Mouse (Mus musculus) limb, embryonic 14.5 days (tissue): ENCODE data around the gene Ncaph2. TPM values are rescaled to one million over a fixed set of nuclear protein-coding genes. Genes with fewer than 3 reads are reported as not detected.

ENCODE experiments used
- ATAC-seq: fragments of 200-750 bp; cut with Nextera tagmentation; 2 replicates; pipeline ENCODE4 v1.8.0; 2017; ENCODE audit warnings: low read depth, moderate number of reproducible peaks, moderate TSS enrichment; ENCODE audit not compliant: low FRiP score
- DNase-seq: peaks from one replicate; pipeline ENCODE4 v3.0.0-alpha.2; 2015; ENCODE audit warnings: low spot score
- H3K27ac ChIP-seq: fragments of 300-500 bp; sonication (generic); replicated peaks from 2 replicates; pipeline ENCODE4 v1.5.1; 2014; ENCODE audit warnings: low read depth, mild to moderate bottlenecking, low read length, moderate library complexity, mixed read lengths
- H3K27me3 ChIP-seq: fragments of 300-500 bp; sonication (generic); 2 replicates; pipeline ENCODE4 v1.6.1; 2014; ENCODE audit warnings: low read length, mixed read lengths; ENCODE audit not compliant: control insufficient read depth, insufficient read depth
- H3K36me3 ChIP-seq: fragments of 300-500 bp; sonication (generic); 2 replicates; pipeline ENCODE4 v1.6.1; 2014; ENCODE audit warnings: mild to moderate bottlenecking, low read length, moderate library complexity, mixed read lengths; ENCODE audit not compliant: control insufficient read depth, insufficient read depth
- H3K4me1 ChIP-seq: fragments of 300-500 bp; sonication (generic); 2 replicates; pipeline ENCODE4 v1.6.1; 2014; ENCODE audit warnings: antibody characterized with exemption, low read length, mixed read lengths; ENCODE audit not compliant: control insufficient read depth, insufficient read depth
- H3K4me2 ChIP-seq: fragments of 300-500 bp; sonication (generic); replicated peaks from 2 replicates; pipeline ENCODE4 v1.6.1; 2014; ENCODE audit warnings: low read depth, mild to moderate bottlenecking, low read length, moderate library complexity; ENCODE audit not compliant: severe bottlenecking
- H3K4me3 ChIP-seq: fragments of 300-500 bp; sonication (generic); replicated peaks from 2 replicates; pipeline ENCODE4 v1.5.1; 2014; ENCODE audit warnings: low read length
- H3K9ac ChIP-seq: fragments of 300-500 bp; sonication (generic); 2 replicates; pipeline ENCODE4 v1.6.1; 2014; ENCODE audit warnings: mild to moderate bottlenecking, low read depth, low read length, moderate library complexity; ENCODE audit not compliant: severe bottlenecking
- H3K9me3 ChIP-seq: fragments of 300-500 bp; sonication (generic); 2 replicates; pipeline ENCODE4 v1.6.1; 2016; ENCODE audit warnings: low read length; ENCODE audit not compliant: control insufficient read depth
- POLR2A ChIP-seq: fragments of 200-500 bp; IDR thresholded peaks from 2 replicates; pipeline ENCODE4 v1.8.0; 2012; ENCODE audit warnings: inconsistent platforms, mild to moderate bottlenecking, moderate library complexity, borderline replicate concordance; ENCODE audit not compliant: insufficient read depth, insufficient read length; ENCODE audit errors: extremely low read depth
- WGBS: fragments of 180-500 bp; shearing (Covaris S2); extraction: QIAGEN DNeasy Blood & Tissue Kit; methylation state at CpG from one replicate; pipeline ENCODE4 v1.1.7; 2014; 5-methylcytosine and 5-hydroxymethylcytosine counted together
- polyA plus RNA-seq, 2 experiments: library from polyadenylated mRNA; depleted of rRNA in 1 of 2; stranded (reverse) in 1 of 2; unstranded in 1 of 2; fragments of >200 nt; fragmentation: Nextera tagmentation in 1 of 2; extraction: Ambion mirVana in 1 of 2; gene quantifications; 2 replicates each; pipeline versions ENCODE4 v1.2.1 to v1.2.3; 2012 to 2014

Gene Ncaph2
- polyA plus RNA-seq, 2 experiments, result 145 to 153 TPM

- no peak overlapping the region for H3K9ac ChIP-seq
- no peaks in the 10 kb centered on the region for H3K4me1 ChIP-seq
- H3K27me3 ChIP-seq, result no peaks in the 10 kb centered on the region
- 92% methylated on average over 3 of the region's 3 CpGs for WGBS
- no peak overlapping the region for H3K27ac ChIP-seq
- H3K9me3 ChIP-seq, result no peaks in the 10 kb centered on the region
- no peak overlapping the region for H3K4me3 ChIP-seq
- no peak overlapping the region for H3K4me2 ChIP-seq
- H3K36me3 ChIP-seq, result no peaks in the 10 kb centered on the region
- no peak for ATAC-seq
- DNase-seq, result no peak
- no peak for TF ChIP-seq POLR2A
These were observed 12.2 kb upstream of the Ncaph2 start for GRCm38 (mm10) chr15:89343325-89343724.

- 80% methylated on average over 5 of the region's 5 CpGs for WGBS
- no peak for ATAC-seq
These were observed 5.1 kb upstream of the Ncaph2 start for GRCm38 (mm10) chr15:89350447-89350846.

GRCm38 (mm10) chr15:89351302-89351701 is 4.2 kb upstream of the Ncaph2 start:
- no peak for TF ChIP-seq POLR2A
- Histone ChIP-seq H3K9ac (no peak overlapping the region), H3K4me2 (no peak overlapping the region), H3K27me3 (no peaks in the 10 kb centered on the region), H3K36me3 (peaks cover 44% of the 10 kb centered on the region), H3K4me1 (peaks cover 8% of the 10 kb centered on the region), H3K27ac (no peak overlapping the region), H3K4me3 (no peak overlapping the region), H3K9me3 (no peaks in the 10 kb centered on the region)
- DNase-seq, result no peak
- ATAC-seq, result no peak
- 91% methylated on average over 15 of the region's 15 CpGs for WGBS

More at GRCm38 (mm10) chr15:89350447-89350846, 5.1 kb upstream of the Ncaph2 start:
- no peak for TF ChIP-seq POLR2A
- H3K27me3 ChIP-seq, result no peaks in the 10 kb centered on the region
- no peak for DNase-seq
- no peak overlapping the region for H3K27ac ChIP-seq
- H3K4me2 ChIP-seq, result no peak overlapping the region
- no peak overlapping the region for H3K9ac ChIP-seq
- H3K9me3 ChIP-seq, result no peaks in the 10 kb centered on the region
- no peak overlapping the region for H3K4me3 ChIP-seq
- peaks cover 8% of the 10 kb centered on the region for H3K4me1 ChIP-seq
- peaks cover 44% of the 10 kb centered on the region for H3K36me3 ChIP-seq

- WGBS, result 93% methylated on average over 12 of the region's 14 CpGs
- H3K36me3 ChIP-seq, result peaks cover 44% of the 10 kb centered on the region
- H3K9ac ChIP-seq, result no peak overlapping the region
- no peak for TF ChIP-seq POLR2A
- H3K4me2 ChIP-seq, result no peak overlapping the region
- no peak overlapping the region for H3K4me3 ChIP-seq
- H3K27me3 ChIP-seq, result no peaks in the 10 kb centered on the region
- no peaks in the 10 kb centered on the region for H3K9me3 ChIP-seq
- DNase-seq (no peak), ATAC-seq (no peak)
- peaks cover 11% of the 10 kb centered on the region for H3K4me1 ChIP-seq
- no peak overlapping the region for H3K27ac ChIP-seq
These were observed 3.5 kb upstream of the Ncaph2 start for GRCm38 (mm10) chr15:89352054-89352453.

GRCm38 (mm10) chr15:89352795-89353194 is 2.7 kb upstream of the Ncaph2 start:
- Histone ChIP-seq H3K9me3 (no peaks in the 10 kb centered on the region), H3K27me3 (no peaks in the 10 kb centered on the region), H3K4me2 (no peak overlapping the region), H3K4me3 (no peak overlapping the region), H3K9ac (no peak overlapping the region), H3K4me1 (peaks cover 18% of the 10 kb centered on the region), H3K36me3 (peaks cover 49% of the 10 kb centered on the region), H3K27ac (no peak overlapping the region)
- ATAC-seq (no peak), DNase-seq (no peak)
- TF ChIP-seq POLR2A, result no peak
- 98% methylated on average over 12 of the region's 12 CpGs for WGBS

- H3K9me3 ChIP-seq, result no peaks in the 10 kb centered on the region
- H3K36me3 ChIP-seq, result peaks cover 49% of the 10 kb centered on the region
- no peak overlapping the region for H3K4me2 ChIP-seq
- no peak for DNase-seq
- WGBS, result 93% methylated on average over 16 of the region's 16 CpGs
- ATAC-seq, result no peak
- no peak overlapping the region for H3K9ac ChIP-seq
- no peak overlapping the region for H3K27ac ChIP-seq
- TF ChIP-seq POLR2A, result no peak
- H3K4me3 ChIP-seq, result no peak overlapping the region
- peaks cover 18% of the 10 kb centered on the region for H3K4me1 ChIP-seq
- H3K27me3 ChIP-seq, result no peaks in the 10 kb centered on the region
These were observed 1.7 kb upstream of the Ncaph2 start for GRCm38 (mm10) chr15:89353837-89354236.
